Mouse (Mus musculus) forebrain, embryonic 11.5 days (tissue): ENCODE measurements around the gene Podn. TPM values are rescaled to one million over a fixed set of nuclear protein-coding genes. Genes with fewer than 3 reads are reported as not detected.

Source experiments
- ATAC-seq: fragments of 200-750 bp; cut with Nextera tagmentation; replicated peaks from 2 replicates; pipeline ENCODE4 v1.8.0; 2017; ENCODE audit warnings: moderate TSS enrichment; ENCODE audit not compliant: low FRiP score
- DNase-seq: peaks from one replicate; pipeline ENCODE4 v3.0.0-alpha.2; 2017; ENCODE audit warnings: low spot score
- H3K27ac ChIP-seq: fragments of 300-500 bp; sonication (generic); 2 replicates; pipeline ENCODE4 v1.5.1; 2014; ENCODE audit warnings: low read depth, low read length
- H3K27me3 ChIP-seq: fragments of 300-500 bp; sonication (generic); 2 replicates; pipeline ENCODE4 v1.6.1; 2014; ENCODE audit warnings: mild to moderate bottlenecking, low read length, mixed read lengths; ENCODE audit not compliant: control insufficient read depth, insufficient read depth
- H3K36me3 ChIP-seq: fragments of 300-500 bp; sonication (generic); 2 replicates; pipeline ENCODE4 v1.6.1; 2014; ENCODE audit warnings: mild to moderate bottlenecking, low read length, moderate library complexity, mixed read lengths; ENCODE audit not compliant: control insufficient read depth, insufficient read depth
- H3K4me1 ChIP-seq: fragments of 300-500 bp; sonication (generic); replicated peaks from 2 replicates; pipeline ENCODE4 v1.6.1; 2014; ENCODE audit warnings: low read length, mixed read lengths; ENCODE audit not compliant: control insufficient read depth, insufficient read depth
- H3K4me2 ChIP-seq: fragments of 300-500 bp; sonication (generic); 2 replicates; pipeline ENCODE4 v1.6.1; 2014; ENCODE audit warnings: low read depth, mild to moderate bottlenecking, low read length, moderate library complexity, mixed read lengths; ENCODE audit not compliant: severe bottlenecking
- H3K4me3 ChIP-seq: fragments of 300-500 bp; sonication (generic); 2 replicates; pipeline ENCODE4 v1.5.1; 2014; ENCODE audit warnings: low read depth, low read length
- H3K9ac ChIP-seq: fragments of 300-500 bp; sonication (generic); 2 replicates; pipeline ENCODE4 v1.6.1; 2014; ENCODE audit warnings: low read length
- H3K9me3 ChIP-seq: fragments of 300-500 bp; sonication (generic); 2 replicates; pipeline ENCODE4 v1.6.1; 2016; ENCODE audit warnings: low read length, mixed read lengths; ENCODE audit not compliant: control insufficient read depth
- WGBS: fragments of 180-500 bp; shearing (Covaris S2); extraction: QIAGEN DNeasy Blood & Tissue Kit; methylation state at CpG from one replicate; pipeline ENCODE4 v1.1.7; 2014; 5-methylcytosine and 5-hydroxymethylcytosine counted together
- polyA plus RNA-seq: library from polyadenylated mRNA; unstranded; fragments of >200 nt; fragmentation: Nextera tagmentation; extraction: Ambion mirVana; gene quantifications from 2 replicates; pipeline ENCODE4 v1.2.1, GENCODE M21; 2014

Gene Podn
- polyA plus RNA-seq, 1 experiment from 2014 or later = 0.33 TPM

DNA sequence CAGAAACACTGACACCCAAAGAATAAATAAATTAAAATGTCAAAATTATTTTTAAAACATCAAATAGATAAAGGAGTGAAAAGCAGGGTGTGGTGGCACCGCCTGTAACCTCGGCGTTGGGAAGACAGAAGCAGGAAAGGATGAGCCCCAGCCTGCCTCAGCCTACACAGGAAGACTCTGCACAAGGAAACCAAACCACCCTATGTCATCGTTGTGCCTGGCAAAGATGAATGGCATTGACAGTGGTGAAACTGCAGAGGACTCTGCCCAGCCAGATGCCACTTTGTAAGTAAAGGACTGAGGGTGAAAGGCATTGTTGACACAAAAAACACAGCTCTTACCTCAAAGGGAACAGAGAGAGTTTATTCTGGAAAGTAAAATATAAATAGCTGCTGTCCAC is 30.0 kb upstream of the Podn start:
- Histone ChIP-seq H3K9me3 (no peaks in the 10 kb centered on the region), H3K9ac (no peak overlapping the region), H3K4me3 (no peak overlapping the region), H3K4me2 (no peak overlapping the region), H3K27me3 (no peaks in the 10 kb centered on the region), H3K4me1 (no peaks in the 10 kb centered on the region), H3K27ac (no peak overlapping the region), H3K36me3 (no peaks in the 10 kb centered on the region)
- DNase-seq = no peak
- WGBS = 94% methylated on average over 4 of the region's 4 CpGs
- no peak for ATAC-seq

DNA sequence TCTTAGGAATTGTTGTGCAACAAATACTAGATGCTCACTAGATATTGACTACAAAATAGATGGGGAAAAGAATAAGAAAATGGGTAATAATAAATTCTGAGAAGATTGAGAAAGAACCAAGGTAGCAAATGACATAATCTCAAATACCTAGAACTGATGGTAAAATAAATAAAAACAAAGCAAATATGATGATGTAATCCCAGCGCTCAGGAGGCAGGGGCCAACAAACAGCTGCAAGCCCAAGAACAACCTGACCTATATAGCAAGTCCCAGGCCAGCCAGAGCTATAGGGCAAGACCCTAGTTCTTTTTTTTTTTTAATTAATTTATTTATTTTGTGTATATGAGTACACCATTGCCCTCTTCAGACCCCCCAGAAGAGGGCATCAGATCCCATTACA is 27.9 kb upstream of the Podn start:
- Histone ChIP-seq H3K4me1 (no peaks in the 10 kb centered on the region), H3K27me3 (no peaks in the 10 kb centered on the region), H3K4me2 (no peak overlapping the region), H3K27ac (no peak overlapping the region), H3K4me3 (no peak overlapping the region), H3K9me3 (no peaks in the 10 kb centered on the region), H3K9ac (no peak overlapping the region), H3K36me3 (no peaks in the 10 kb centered on the region)
- ATAC-seq (no peak), DNase-seq (no peak)
- 92% methylated on average over 1 of the region's 1 CpGs for WGBS

DNA sequence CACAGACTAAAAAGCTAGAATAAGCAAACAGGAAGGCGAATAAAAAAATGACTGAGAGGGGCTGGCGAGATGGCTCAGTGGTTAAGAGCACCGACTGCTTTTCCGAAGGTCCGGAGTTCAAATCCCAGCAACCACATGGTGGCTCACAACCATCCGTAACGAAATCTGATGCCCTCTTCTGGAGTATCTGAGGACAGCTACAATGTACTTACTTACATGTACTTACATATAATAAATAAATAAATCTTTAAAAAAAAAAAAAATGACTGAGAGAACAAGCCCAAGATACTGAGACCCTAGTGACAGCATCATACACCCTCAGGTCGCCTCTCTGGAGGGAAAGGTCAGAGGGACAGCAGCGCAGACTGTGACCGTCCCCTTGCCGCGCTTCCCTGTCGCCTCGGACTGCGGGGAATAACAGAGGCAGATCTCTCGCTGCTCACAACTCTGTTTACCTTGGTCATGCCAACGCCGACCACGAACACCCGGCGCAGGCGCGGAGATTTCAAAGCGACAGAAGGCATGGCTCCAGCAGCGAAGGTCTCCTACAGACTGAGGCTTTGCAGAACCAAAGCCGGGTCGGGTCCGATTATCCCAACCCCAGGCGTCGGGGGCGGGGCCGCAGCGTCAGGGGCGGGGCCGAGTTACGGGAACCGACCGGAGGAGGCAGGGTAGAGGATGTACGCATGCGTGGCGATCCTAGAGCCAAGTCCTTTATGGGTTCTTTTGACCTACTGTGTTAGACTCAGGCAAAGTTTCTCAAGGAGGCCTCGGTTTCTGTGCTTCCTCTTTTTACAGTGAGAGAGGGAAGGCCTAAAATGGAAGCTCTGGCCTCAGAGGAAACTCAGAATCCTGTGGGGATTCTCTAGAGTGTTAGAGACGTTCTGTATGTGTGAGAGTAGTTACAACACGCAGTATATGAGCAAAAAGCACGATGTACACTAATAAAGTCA is 22.0 kb upstream of the Podn start:
- H3K4me1 ChIP-seq = no peaks in the 10 kb centered on the region
- H3K36me3 ChIP-seq = no peaks in the 10 kb centered on the region
- H3K27me3 ChIP-seq = no peaks in the 10 kb centered on the region
- DNase-seq (peak; percentile 94), ATAC-seq (peak; percentile 90)
- no peaks in the 10 kb centered on the region for H3K9me3 ChIP-seq
- H3K27ac ChIP-seq = no peak overlapping the region; the same call in 1 of the 2 replicates
- H3K4me2 ChIP-seq = peak overlapping the region; percentile 57
- 12% methylated on average over 43 of the region's 45 CpGs for WGBS
- H3K4me3 ChIP-seq = peak overlapping the region; percentile 62
- H3K9ac ChIP-seq = peak overlapping the region; percentile 69

DNA sequence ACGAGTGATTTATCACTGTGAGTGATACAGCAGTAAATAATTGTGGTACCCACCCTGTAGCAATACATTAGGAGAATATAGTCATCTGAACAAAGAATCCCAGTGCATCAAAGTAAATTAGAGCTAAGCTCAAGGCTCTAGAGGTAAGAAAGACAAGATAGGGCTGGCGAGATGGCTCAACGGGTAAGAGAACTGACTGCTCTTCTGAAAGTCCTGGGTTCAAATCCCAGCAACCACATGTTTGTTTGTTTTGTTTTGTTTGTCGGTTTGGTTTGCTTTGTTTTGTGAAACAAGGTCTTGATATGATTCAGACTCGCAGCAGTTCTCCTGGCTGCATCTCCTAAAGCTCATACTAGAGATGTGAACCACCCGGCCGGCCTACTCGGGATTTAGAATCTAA is 21.2 kb upstream of the Podn start:
- ATAC-seq (no peak), DNase-seq (no peak)
- H3K4me1 ChIP-seq = no peaks in the 10 kb centered on the region
- no peaks in the 10 kb centered on the region for H3K27me3 ChIP-seq
- no peak overlapping the region for H3K27ac ChIP-seq
- H3K4me3 ChIP-seq = no peak overlapping the region
- H3K4me2 ChIP-seq = no peak overlapping the region
- H3K9me3 ChIP-seq = no peaks in the 10 kb centered on the region
- WGBS = 91% methylated on average over 8 of the region's 8 CpGs
- H3K36me3 ChIP-seq = no peaks in the 10 kb centered on the region
- H3K9ac ChIP-seq = no peak overlapping the region

DNA sequence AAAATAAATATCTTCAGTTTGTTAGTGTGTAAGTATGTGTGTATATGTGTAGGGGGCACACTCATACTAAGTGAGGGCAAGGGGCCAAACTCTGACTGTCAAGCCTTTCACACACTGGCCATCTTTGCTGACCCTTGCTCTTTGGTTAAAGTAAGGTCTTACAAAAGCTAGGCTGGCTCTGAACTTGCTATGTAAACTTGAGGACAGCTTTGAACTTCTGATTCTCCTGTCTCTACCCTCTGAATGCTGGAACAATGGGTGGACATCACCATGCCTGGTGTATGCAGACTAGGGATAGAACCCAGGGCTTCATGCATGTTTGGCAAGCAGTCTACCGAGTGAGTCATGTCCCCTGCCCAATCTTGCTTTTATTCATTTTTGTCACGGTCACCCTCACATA is 20.2 kb upstream of the Podn start:
- H3K4me2 ChIP-seq = no peak overlapping the region
- no peaks in the 10 kb centered on the region for H3K36me3 ChIP-seq
- no peak for ATAC-seq
- WGBS = 90% methylated on average over 2 of the region's 2 CpGs
- DNase-seq = no peak
- H3K27me3 ChIP-seq = no peaks in the 10 kb centered on the region
- H3K27ac ChIP-seq = no peak overlapping the region
- no peaks in the 10 kb centered on the region for H3K4me1 ChIP-seq
- no peaks in the 10 kb centered on the region for H3K9me3 ChIP-seq
- H3K9ac ChIP-seq = no peak overlapping the region
- H3K4me3 ChIP-seq = no peak overlapping the region

DNA sequence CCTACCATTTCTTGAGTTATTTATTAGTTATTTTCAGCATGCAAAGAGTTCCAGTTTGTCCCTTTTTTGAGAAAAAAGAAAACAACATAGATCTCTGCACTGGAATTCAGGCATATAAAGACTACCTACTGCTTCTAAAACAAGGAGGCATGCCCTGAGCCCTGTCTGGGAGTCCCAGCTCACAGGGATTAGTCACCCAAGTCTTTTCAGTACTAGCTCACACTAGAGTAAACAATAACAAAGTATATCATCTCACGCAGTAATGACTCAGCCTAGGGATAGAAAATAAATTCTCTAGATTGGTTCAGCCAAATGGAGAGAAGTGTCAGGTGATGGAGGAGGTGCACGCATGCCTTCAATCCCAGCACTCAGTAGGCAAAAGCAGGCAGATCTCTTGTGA is 14.5 kb upstream of the Podn start:
- no peak for DNase-seq
- WGBS = 53% methylated on average over 2 of the region's 2 CpGs

DNA sequence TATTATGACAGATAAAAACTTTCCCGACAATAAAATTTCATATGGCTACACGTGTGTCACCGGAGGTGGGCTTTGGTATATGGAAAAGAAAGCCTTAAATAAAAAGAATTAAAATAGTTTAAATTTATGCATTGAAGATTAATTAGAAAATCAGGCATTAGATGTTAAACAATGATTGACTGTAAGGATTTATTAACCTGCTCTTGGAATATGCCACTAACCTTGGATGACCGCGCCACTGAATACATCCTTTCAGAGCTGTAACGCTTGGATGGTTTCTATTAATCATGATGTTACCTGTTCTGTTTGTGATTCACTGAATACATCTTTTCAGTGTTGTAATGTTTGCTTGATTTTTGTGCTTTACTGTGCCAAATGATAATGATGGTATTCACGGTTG is 13.5 kb upstream of the Podn start:
- Histone ChIP-seq H3K9ac (no peak overlapping the region), H3K4me2 (no peak overlapping the region), H3K36me3 (no peaks in the 10 kb centered on the region; the same call in 1 of the 2 replicates), H3K4me1 (no peaks in the 10 kb centered on the region), H3K9me3 (no peaks in the 10 kb centered on the region), H3K27ac (no peak overlapping the region), H3K4me3 (no peak overlapping the region), H3K27me3 (no peaks in the 10 kb centered on the region)
- DNase-seq (no peak), ATAC-seq (no peak)
- 96% methylated on average over 7 of the region's 7 CpGs for WGBS

More for the DNA sequence above, 14.5 kb upstream of the Podn start:
- no peak for ATAC-seq
- no peaks in the 10 kb centered on the region for H3K9me3 ChIP-seq
- no peak overlapping the region for H3K9ac ChIP-seq
- H3K27me3 ChIP-seq = no peaks in the 10 kb centered on the region
- H3K4me2 ChIP-seq = no peak overlapping the region
- no peaks in the 10 kb centered on the region; the same call in 1 of the 2 replicates for H3K36me3 ChIP-seq
- H3K4me1 ChIP-seq = no peaks in the 10 kb centered on the region
- H3K27ac ChIP-seq = no peak overlapping the region
- H3K4me3 ChIP-seq = no peak overlapping the region

DNA sequence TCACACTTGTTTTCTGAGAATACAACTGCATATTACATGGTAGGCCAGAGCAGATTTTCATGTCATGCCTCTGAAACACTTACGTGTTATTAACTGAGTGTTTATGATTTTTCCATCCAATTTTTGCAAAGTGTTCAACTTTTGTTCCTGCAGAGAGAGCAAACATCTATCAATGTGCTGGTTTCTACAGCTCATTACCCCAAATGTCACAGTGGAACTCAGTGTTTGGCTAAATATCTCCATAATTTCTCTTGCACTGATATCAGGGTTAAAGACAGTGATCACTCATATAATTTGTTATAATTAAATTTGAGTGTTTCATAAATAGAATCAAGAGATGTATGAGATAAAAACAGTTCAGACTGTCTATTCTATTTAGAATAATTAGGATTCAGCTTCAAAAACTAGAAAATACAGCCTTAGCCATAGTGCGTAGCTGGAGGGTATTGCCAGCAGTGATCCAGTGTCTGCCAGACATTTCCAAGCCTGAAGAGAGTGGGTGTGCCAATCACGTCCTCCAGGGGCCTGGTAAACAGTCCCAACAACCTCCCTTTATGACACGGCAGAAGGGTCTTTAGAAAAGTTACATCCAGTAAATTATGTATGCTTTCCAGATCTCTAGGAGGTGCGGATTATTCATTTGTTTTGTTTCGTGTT is 3.4 kb downstream of the Podn start:
- no peaks in the 10 kb centered on the region for H3K36me3 ChIP-seq
- no peak for ATAC-seq
- H3K4me3 ChIP-seq = no peak overlapping the region
- H3K9ac ChIP-seq = no peak overlapping the region
- DNase-seq = no peak
- no peak overlapping the region for H3K4me2 ChIP-seq
- no peaks in the 10 kb centered on the region for H3K9me3 ChIP-seq
- H3K27ac ChIP-seq = no peak overlapping the region
- WGBS = 91% methylated on average over 6 of the region's 6 CpGs
- no peaks in the 10 kb centered on the region for H3K27me3 ChIP-seq
- H3K4me1 ChIP-seq = no peaks in the 10 kb centered on the region
